Mouse (Mus musculus) spleen, embryonic (tissue): ENCODE data around the gene Mvp.

ENCODE experiments used
- CTCF ChIA-PET: fragments of 350-600 bp; sonication (Branson Sonifier 250); formaldehyde crosslinking; loops from one replicate; lab custom pipeline; 2022; lab: Charles Lee

Gene Mvp

GRCm38 (mm10) chr7:127020491-127020890, 6.1 kb upstream of the Mvp start:
- CTCF ChIA-PET, result interaction anchor here (0.5 kb wide), 1 partner anchor 23 kb away, joined by 6 read pairs; no protein-coding TSS in a partner anchor

DNA sequence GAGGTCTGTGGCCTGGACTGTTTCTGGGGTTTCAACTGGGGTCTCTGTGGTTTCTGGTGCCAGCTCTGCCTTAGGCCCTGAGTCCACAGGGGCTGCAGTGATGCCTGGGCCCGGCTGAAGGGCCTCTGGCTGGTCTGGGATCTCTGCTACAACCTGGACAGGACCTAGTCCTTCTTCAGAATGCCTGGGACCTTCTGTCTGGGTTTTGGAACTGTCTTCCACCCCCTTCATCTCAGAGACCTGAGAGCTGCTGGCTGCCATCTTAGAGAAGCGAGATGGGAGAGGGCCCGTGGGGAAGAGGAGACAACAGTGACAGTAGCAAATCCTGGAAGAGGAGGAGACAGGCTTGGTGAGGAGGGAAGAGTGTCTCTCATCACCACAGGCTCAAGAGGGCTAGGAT, 5.6 kb upstream of the Mvp start:
- CTCF ChIA-PET, result interaction anchor here (0.5 kb wide), 1 partner anchor 23 kb away, joined by 6 read pairs; no protein-coding TSS in a partner anchor

GRCm38 (mm10) chr7:127019306-127019960, 5.0 kb upstream of the Mvp start:
- CTCF ChIA-PET, result no interaction called here

DNA sequence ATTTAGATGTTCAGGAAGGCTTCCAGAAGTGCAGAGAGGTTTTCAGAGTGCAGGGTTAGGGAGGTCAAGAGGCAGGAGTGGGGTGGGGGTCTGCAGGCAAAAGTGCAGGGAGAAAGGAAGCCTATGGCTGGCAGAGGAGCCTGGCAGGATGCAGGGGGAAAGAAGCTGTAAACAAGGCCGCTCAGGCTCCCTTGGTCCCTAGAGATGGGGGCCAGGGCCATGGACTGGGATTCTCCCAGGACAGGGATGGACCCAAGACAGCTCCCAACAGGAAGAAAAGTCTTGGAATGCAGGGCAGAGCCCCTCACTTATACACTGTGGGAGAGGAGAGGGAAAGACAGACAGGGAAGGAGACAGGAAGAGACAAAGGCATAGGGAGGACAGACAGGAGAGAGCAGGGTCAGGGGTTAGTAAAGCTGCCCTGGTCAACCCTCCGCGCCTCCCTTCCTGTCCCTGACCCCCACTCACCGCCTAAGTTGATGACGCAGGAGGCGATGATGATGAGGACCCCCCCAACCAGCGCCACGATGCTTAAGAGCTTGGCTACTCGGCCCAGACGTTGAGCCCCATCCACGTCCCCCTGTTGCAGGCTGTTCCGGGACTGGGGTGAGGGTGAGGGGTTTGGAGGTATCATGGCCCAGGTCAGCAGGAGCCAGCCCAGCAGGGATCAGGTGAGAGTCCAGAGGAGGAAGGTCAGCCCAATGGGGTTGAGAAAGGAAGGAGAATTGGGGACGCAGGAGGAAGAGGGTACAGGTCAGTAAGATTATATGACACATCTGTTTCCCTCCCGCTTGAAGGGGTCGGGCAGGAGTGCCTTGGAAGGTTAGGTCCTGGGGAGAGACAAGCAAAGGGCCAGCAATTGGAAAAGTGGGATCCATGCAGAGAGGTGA, 4.2 kb upstream of the Mvp start:
- CTCF ChIA-PET, result interaction anchor here (0.5 kb wide), 1 partner anchor 229 kb away, joined by 3 read pairs; no protein-coding TSS in a partner anchor

- CTCF ChIA-PET, result interaction anchor here (1.1 kb wide), 1 partner anchor 12 kb away, joined by 3 read pairs; no protein-coding TSS in a partner anchor
Measured at GRCm38 (mm10) chr7:127017950-127018345, 3.5 kb upstream of the Mvp start.

DNA sequence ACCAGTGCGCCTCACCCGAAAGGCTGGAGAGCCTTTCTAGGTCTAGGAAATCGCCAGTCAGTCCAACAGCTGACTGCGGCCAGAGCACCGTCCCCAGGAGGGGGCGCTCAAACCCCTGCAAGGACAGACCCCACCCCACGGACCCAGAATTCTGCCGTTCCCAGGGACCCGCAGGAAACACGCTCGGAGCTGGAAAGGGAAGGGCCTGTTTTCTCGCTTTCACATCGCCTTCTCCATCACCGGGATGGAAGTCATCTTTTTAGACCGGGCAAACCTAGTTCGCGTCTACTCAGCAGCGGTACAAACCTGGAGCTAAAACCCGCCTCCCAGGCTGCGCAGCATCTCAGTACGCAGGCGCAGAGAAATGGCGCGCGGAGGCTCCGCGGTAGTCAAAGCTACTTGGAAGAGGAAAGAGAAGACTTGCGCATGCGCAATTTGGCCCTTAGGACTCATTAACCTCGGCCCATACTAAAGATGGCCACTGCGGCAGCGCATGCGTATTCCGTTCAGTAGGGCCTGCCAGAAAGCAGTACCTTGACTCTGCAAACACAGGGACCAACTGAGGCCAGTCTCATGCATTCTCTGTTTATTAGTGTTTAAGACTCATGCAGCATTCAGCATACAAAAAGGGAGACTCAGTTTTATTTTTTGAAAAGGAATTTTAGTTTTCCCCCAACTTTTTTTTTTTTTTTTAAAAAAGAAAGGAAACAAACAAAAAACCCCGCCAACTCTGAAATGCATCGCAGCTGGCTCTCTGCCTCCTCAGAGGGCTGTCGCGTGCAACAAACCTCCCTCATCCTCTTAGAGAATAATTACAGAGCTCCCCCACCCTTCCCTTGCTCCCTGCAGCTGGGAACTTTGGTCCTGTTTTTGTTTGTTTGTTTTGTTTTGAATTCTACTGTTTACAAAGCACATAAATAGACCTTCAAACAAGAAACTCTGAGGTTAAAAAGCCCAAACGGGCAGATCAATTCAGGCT, 2.8 kb upstream of the Mvp start, which contains the start of gene Pagr1a:
Pagr1a (minus strand) TSS at position 382 of the 979 bp plus-strand sequence.
- CTCF ChIA-PET, result interaction anchor here (0.8 to 1.1 kb wide), 2 partner anchors 11 to 87 kb away, joined by 3 to 4 read pairs; no protein-coding TSS in a partner anchor

GRCm38 (mm10) chr7:127016486-127016938, 2.1 kb upstream of the Mvp start:
- CTCF ChIA-PET, result interaction anchor here (0.6 to 0.8 kb wide), 2 partner anchors 87 to 203 kb away, joined by 4 to 14 read pairs; no protein-coding TSS in a partner anchor

DNA sequence TGATC, 1.9 kb upstream of the Mvp start, which contains the start of gene Pagr1b:
Pagr1b (minus strand) TSS at position 4 of the 5 bp plus-strand sequence.
- CTCF ChIA-PET, result interaction anchor here (0.6 to 0.8 kb wide), 2 partner anchors 88 to 203 kb away, joined by 4 to 14 read pairs; no protein-coding TSS in a partner anchor

DNA sequence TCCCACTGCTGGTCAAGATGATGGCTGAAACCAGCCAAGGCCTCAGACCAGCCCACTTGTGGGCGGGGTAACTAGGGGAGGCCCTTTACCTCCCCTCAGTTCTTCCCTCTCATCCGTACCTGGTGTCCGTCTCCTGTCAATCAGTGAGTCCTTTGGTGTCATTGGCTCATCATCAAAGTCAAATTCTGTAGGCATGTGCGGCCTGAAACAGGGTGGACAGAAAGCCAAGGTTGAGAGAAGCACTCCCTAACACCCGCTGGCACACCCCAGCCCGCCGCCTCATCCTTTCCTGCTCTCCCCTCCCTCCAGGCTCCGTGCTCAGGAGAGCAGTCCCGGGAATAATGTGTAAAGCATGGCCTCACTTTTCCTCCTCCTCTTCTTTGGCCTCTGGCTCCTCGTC, 1.7 kb upstream of the Mvp start:
- CTCF ChIA-PET, result interaction anchor here (0.6 to 0.8 kb wide), 2 partner anchors 88 to 203 kb away, joined by 4 to 14 read pairs; no protein-coding TSS in a partner anchor

DNA sequence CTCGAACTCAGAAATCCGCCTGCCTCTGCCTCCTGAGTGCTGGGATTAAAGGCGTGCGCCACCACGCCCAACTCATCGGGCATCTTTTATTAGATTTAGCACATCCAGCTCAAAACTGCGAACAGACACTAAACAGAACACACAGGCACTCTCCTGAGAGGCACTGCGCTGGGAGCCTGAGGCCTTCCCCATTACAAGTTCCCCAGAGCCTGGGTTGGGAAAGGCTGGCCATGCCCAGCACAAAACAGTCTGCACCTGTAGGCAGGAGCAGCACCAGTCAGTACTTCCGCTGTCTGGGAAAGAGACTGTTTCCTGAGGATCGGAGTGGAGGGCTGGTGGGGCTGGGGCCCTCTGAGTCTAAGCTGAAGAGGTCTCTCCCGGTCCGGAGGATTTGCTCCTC, 572 bp upstream of the Mvp start:
- CTCF ChIA-PET, result interaction anchor here (0.5 to 0.6 kb wide), 3 partner anchors 10 to 1123 kb away, joined by 3 to 12 read pairs (median 3); partner anchors contain the start of gene Maz

DNA sequence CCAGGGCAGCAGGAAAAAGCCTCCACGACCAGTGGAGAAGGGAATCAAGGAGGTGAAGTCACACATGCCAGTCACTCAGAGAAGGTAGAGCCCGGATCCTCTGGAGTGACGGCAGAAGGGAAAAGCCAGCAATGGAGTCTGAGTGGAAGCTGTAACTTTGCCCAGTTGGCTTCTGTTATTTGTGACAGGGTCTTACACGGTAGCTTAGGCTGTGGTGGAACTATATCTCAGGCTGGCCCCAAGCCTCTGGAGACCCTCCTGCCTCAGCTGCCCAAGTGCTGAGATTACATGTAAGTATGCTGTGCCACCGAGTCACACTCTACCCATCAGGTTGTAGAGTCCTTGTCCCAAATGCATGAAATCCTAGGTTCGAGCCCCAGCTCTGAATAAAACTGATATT, 1.0 kb downstream of the Mvp start:
- CTCF ChIA-PET, result no interaction called here

DNA sequence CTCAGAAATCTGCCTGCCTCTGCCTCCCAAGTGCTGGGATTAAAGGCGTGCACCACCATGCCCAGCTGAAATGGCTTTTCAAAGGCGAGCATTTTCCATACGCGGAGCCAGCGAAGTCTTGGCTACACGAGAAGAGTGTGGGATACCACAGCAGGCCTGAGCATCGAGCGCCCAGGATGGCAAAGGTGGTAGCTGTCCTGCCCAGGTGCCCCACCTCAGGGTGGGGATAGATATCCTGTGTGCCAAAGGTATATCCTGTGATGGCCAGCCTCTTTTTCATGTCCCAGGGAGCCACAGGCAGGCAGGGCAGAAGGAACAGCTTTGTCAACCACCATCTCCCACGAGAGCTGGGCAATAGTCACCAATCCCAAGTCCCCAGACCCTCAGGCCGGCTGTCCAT, 1.6 kb downstream of the Mvp start:
- CTCF ChIA-PET, result interaction anchor here (1.1 kb wide), 1 partner anchor 51 kb away, joined by 7 read pairs; no protein-coding TSS in a partner anchor

GRCm38 (mm10) chr7:127012374-127012773, 2.0 kb downstream of the Mvp start:
- CTCF ChIA-PET, result interaction anchor here (1.1 kb wide), 1 partner anchor 50 kb away, joined by 7 read pairs; no protein-coding TSS in a partner anchor

DNA sequence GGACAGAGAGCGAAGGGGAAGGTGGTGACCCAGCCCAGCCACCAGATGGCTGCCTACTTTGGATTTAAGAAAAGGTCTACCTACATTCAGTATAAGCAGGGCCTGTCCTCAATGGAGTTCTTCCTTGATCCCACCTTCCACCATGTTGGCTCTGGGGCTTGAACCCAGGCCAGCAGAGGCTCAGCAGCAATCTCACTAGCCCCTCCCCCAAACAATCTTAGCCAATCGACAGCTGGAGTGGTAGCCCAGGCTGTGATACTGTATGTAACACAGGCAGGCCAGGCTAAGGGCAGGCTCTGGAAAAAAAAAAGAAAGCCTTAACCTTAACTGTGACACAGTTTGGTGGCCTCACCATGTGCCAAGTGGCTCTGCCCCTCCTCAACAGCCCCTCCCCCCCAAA, 2.7 kb downstream of the Mvp start:
- CTCF ChIA-PET, result interaction anchor here (0.7 to 1.1 kb wide), 2 partner anchors 15 to 50 kb away, joined by 4 to 7 read pairs; no protein-coding TSS in a partner anchor

- CTCF ChIA-PET, result interaction anchor here (0.7 kb wide), 1 partner anchor 15 kb away, joined by 4 read pairs; no protein-coding TSS in a partner anchor
Measured at GRCm38 (mm10) chr7:127011051-127011450, 3.4 kb downstream of the Mvp start.

- CTCF ChIA-PET, result no interaction called here
Measured at GRCm38 (mm10) chr7:127009307-127010085, 4.9 kb downstream of the Mvp start.

GRCm38 (mm10) chr7:127008239-127009019, 6.0 kb downstream of the Mvp start:
- CTCF ChIA-PET, result no interaction called here

DNA sequence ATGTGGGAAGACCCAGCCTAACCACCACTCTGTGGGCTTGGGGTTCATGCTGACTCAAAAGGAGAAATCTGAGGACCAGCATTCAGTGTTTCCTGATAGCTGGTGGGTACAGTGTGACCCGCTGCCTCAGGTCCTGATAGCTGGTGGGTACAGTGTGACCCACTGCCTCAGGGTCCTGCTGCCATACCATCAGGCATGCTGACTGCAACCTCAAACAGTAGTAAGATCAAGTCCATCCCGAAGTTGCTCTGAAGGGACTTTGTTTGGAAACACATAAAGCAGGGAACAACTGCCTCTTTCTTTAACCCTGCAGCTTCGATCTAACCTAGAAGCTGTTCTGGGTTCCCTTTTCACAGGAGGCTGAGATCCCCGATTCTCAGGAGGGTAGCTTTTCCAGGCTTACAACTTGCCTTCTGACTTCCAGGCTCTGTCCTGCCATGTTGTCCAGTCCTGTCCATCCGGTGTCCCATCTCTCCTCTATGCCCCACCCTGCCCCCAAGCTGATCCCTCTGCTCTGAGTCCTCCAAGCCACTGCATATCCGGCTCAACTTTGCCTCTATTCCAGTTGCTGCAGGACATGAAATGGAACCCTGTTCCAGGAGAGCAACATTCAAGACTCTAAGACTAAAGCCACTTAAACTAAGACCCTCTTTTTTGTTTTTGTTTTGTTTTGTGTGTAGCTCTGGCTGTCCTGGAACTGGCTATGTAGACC, 7.0 kb downstream of the Mvp start:
- CTCF ChIA-PET, result interaction anchor here (0.7 kb wide), 1 partner anchor 15 kb away, joined by 4 read pairs; no protein-coding TSS in a partner anchor
